Mouse (Mus musculus) liver, embryonic 16.5 days (tissue): Measurements from ENCODE around the gene Nmbr. TPM values are rescaled to one million over a fixed set of nuclear protein-coding genes. Genes with fewer than 3 reads are reported as not detected.
A peak's percentile ranks its signal among the peaks of the same experiment; 100 is the strongest.

Source experiments
- ATAC-seq: fragments of 200-750 bp; cut with Nextera tagmentation; 2 replicates; pipeline ENCODE4 v1.8.0; 2017; ENCODE audit warnings: low read depth, mild to moderate bottlenecking, moderate number of reproducible peaks, moderate library complexity
- H3K27ac ChIP-seq: fragments of 300-500 bp; sonication (generic); 2 replicates; pipeline ENCODE4 v1.5.1; 2014; ENCODE audit warnings: mild to moderate bottlenecking, low read length
- H3K27me3 ChIP-seq: fragments of 300-500 bp; sonication (generic); 2 replicates; pipeline ENCODE4 v1.6.1; 2014; ENCODE audit warnings: low read depth, low read length, mixed read lengths; ENCODE audit not compliant: control insufficient read depth, insufficient read depth
- H3K36me3 ChIP-seq: fragments of 300-500 bp; sonication (generic); 2 replicates; pipeline ENCODE4 v1.6.1; 2014; ENCODE audit warnings: mild to moderate bottlenecking; ENCODE audit not compliant: control insufficient read depth, insufficient read depth
- H3K4me1 ChIP-seq: fragments of 300-500 bp; sonication (generic); 2 replicates; pipeline ENCODE4 v1.6.1; 2014; ENCODE audit warnings: low read depth, low read length, mixed read lengths; ENCODE audit not compliant: control insufficient read depth
- H3K4me2 ChIP-seq: fragments of 300-500 bp; sonication (generic); 2 replicates; pipeline ENCODE4 v1.6.1; 2014; ENCODE audit warnings: low read depth, low read length, mixed read lengths
- H3K4me3 ChIP-seq: fragments of 300-500 bp; sonication (generic); 2 replicates; pipeline ENCODE4 v1.5.1; 2014; ENCODE audit warnings: low read depth, mild to moderate bottlenecking, low read length
- H3K9ac ChIP-seq: fragments of 300-500 bp; sonication (generic); 2 replicates; pipeline ENCODE4 v1.6.1; 2014; ENCODE audit warnings: low read depth, low read length
- H3K9me3 ChIP-seq: fragments of 300-500 bp; sonication (generic); replicated peaks from 2 replicates; pipeline ENCODE4 v1.6.1; 2016; ENCODE audit warnings: low read length; ENCODE audit not compliant: control insufficient read depth
- WGBS: fragments of 180-500 bp; shearing (Covaris S2); extraction: QIAGEN DNeasy Blood & Tissue Kit; methylation state at CpG from one replicate; pipeline ENCODE4 v1.1.7; 2014; ENCODE audit not compliant: insufficient replicate concordance; 5-methylcytosine and 5-hydroxymethylcytosine counted together
- polyA plus RNA-seq: library from polyadenylated mRNA; unstranded; fragments of >200 nt; fragmentation: Nextera tagmentation; extraction: Ambion mirVana; gene quantifications from 2 replicates; pipeline ENCODE4 v1.2.1, GENCODE M21; 2015

The Nmbr gene
- polyA plus RNA-seq, 1 experiment from 2014 or later: not detected

- H3K27ac ChIP-seq: no peak within 1 kb of the TSS
- H3K4me2 ChIP-seq: no peak within 1 kb of the TSS
- 47% methylated on average over 3 of the region's 3 CpGs for WGBS
- no peaks in the 10 kb centered on the region for H3K4me1 ChIP-seq
- H3K27me3 ChIP-seq: no peaks in the 10 kb centered on the region
- H3K9me3 ChIP-seq: no peaks in the 10 kb centered on the region
- no peak within 1 kb of the TSS for H3K4me3 ChIP-seq
- no peaks in the 10 kb centered on the region for H3K36me3 ChIP-seq
- ATAC-seq: no peak
- H3K9ac ChIP-seq: no peak within 1 kb of the TSS
Observed at GRCm38 (mm10) chr10:14718114-14718513, 12.7 kb downstream of the Nmbr start, which contains the start of gene Gje1. TSS of gene Gje1 (minus strand) at chr10:14718214.

- no peak overlapping the region for H3K27ac ChIP-seq
- H3K9me3 ChIP-seq: no peaks in the 10 kb centered on the region
- no peaks in the 10 kb centered on the region for H3K36me3 ChIP-seq
- H3K27me3 ChIP-seq: no peaks in the 10 kb centered on the region
- ATAC-seq: no peak
- H3K4me1 ChIP-seq: no peaks in the 10 kb centered on the region
- 57% methylated on average over 9 of the region's 9 CpGs for WGBS
- no peak overlapping the region for H3K4me2 ChIP-seq
- H3K4me3 ChIP-seq: no peak overlapping the region
- H3K9ac ChIP-seq: no peak overlapping the region
Observed at GRCm38 (mm10) chr10:14725671-14726070, 20.3 kb downstream of the Nmbr start.

GRCm38 (mm10) chr10:14734285-14734684 is 28.9 kb downstream of the Nmbr start:
- Histone ChIP-seq H3K4me2 (no peak overlapping the region), H3K4me1 (no peaks in the 10 kb centered on the region), H3K36me3 (no peaks in the 10 kb centered on the region), H3K27ac (no peak overlapping the region), H3K4me3 (no peak overlapping the region), H3K9ac (no peak overlapping the region), H3K27me3 (no peaks in the 10 kb centered on the region), H3K9me3 (no peaks in the 10 kb centered on the region)
- 7% methylated on average over 2 of the region's 2 CpGs for WGBS
- no peak for ATAC-seq

GRCm38 (mm10) chr10:14759665-14760558 is 54.5 kb downstream of the Nmbr start:
- WGBS: 3% methylated on average over 35 of the region's 35 CpGs
- Histone ChIP-seq H3K9ac (no peak overlapping the region), H3K4me2 (no peak overlapping the region), H3K36me3 (no peaks in the 10 kb centered on the region), H3K4me3 (peak overlapping the region; percentile 5; the same call in 1 of the 2 replicates), H3K27me3 (peaks cover 6% of the 10 kb centered on the region), H3K9me3 (no peaks in the 10 kb centered on the region), H3K4me1 (no peaks in the 10 kb centered on the region), H3K27ac (no peak overlapping the region)
- no peak for ATAC-seq

DNA sequence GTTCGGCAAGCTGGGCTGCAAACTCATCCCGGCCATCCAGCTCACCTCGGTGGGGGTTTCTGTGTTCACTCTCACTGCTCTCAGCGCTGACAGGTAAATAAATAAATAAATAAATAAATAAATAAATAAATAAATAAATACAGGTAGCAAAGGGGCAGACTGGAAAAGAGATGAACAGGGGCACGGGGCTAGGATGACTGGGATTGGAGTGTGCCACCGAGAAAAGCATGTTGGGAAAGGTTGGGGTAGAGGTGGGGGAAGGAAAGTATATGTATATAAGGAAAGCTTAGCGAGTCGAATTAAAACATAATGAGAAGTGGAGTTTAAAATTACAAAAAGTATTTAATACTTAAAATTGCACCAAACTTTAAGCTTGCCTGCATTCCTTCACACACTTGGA is 55.2 kb downstream of the Nmbr start:
- 18% methylated on average over 8 of the region's 8 CpGs for WGBS
- ATAC-seq: no peak
- H3K27ac ChIP-seq: no peak overlapping the region
- no peaks in the 10 kb centered on the region for H3K9me3 ChIP-seq
- no peak overlapping the region for H3K4me3 ChIP-seq
- no peaks in the 10 kb centered on the region for H3K4me1 ChIP-seq
- peaks cover 6% of the 10 kb centered on the region for H3K27me3 ChIP-seq
- H3K36me3 ChIP-seq: no peaks in the 10 kb centered on the region
- no peak overlapping the region for H3K9ac ChIP-seq
- no peak overlapping the region for H3K4me2 ChIP-seq

GRCm38 (mm10) chr10:14770227-14770910 is 65.0 kb downstream of the Nmbr start:
- 71% methylated on average over 10 of the region's 10 CpGs for WGBS
- no peaks in the 10 kb centered on the region for H3K9me3 ChIP-seq
- no peak overlapping the region for H3K27ac ChIP-seq
- ATAC-seq: no peak
- H3K36me3 ChIP-seq: no peaks in the 10 kb centered on the region
- no peak overlapping the region for H3K9ac ChIP-seq
- H3K4me3 ChIP-seq: no peak overlapping the region
- no peak overlapping the region for H3K4me2 ChIP-seq
- no peaks in the 10 kb centered on the region for H3K27me3 ChIP-seq
- no peaks in the 10 kb centered on the region for H3K4me1 ChIP-seq

DNA sequence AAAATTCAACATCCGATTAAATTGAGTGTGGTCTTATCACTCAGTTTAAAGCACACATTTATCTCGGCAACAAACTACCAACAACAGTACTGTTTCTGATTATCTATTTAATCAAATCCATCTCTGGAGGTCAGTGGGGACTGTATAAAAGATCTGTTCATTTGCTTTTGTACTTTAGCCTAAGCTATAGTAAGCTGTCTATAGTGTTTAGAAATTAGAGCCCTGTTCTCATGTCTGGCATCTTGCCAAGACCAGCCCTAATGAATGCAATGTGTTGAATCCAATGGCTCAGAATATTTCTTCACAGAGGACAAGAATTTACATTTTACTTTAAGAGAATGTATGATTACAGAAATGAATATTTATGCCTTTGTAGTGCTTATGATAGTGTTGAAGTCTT is 69.1 kb downstream of the Nmbr start:
- 64% methylated on average over 2 of the region's 2 CpGs for whole genome bisulfite sequencing
- no peak for ATAC-seq
- no peak overlapping the region for H3K4me2 ChIP-seq
- no peaks in the 10 kb centered on the region for H3K36me3 ChIP-seq
- no peaks in the 10 kb centered on the region for H3K9me3 ChIP-seq
- no peak overlapping the region for H3K9ac ChIP-seq
- H3K4me3 ChIP-seq: no peak overlapping the region
- H3K27me3 ChIP-seq: no peaks in the 10 kb centered on the region
- no peaks in the 10 kb centered on the region for H3K4me1 ChIP-seq
- no peak overlapping the region for H3K27ac ChIP-seq

DNA sequence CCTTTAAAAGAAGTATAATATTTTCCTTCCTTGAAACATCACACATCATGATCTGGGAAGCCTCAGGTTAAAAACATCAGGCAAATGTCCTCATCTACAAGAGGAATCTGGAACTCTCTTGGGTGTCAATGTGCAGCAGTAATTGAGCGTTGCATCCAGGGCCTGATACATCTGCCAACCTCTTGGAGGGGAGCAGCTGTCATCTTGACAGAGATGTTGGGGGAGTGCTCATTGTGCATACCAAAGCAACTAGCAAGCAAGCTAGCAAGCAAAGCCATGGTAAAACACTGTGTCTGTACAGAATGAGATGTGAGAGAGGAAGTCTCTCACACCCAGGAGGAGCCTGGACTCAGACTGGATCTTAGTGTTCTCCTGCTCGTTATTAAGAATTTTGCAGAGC is 84.6 kb downstream of the Nmbr start:
- Histone ChIP-seq H3K27ac (no peak overlapping the region), H3K4me3 (no peak overlapping the region), H3K27me3 (no peaks in the 10 kb centered on the region), H3K36me3 (no peaks in the 10 kb centered on the region), H3K9me3 (no peaks in the 10 kb centered on the region), H3K4me2 (no peak overlapping the region), H3K9ac (no peak overlapping the region), H3K4me1 (no peaks in the 10 kb centered on the region)
- 49% methylated on average over 2 of the region's 2 CpGs for WGBS
- ATAC-seq: no peak

DNA sequence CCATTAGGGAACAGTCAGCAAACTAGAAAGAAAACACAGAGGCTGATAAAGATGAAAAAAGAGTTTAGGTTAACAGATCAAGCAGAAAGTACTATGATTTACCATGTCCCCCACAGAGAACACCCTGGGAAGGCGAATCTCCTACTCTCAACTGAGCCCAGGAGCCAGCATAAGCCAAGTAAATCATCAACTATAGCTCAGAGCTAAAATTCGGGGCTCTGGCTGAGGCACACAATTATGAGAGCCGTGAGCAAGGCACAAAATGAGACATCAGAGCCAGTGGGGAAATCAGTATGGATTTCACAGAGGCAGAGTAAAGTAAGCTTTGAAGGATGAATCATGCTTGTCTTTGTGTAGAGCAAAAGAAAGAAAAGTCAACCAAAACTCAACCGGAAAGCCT is 111.6 kb downstream of the Nmbr start:
- no peaks in the 10 kb centered on the region for H3K4me1 ChIP-seq
- H3K9me3 ChIP-seq: no peaks in the 10 kb centered on the region
- no peak overlapping the region for H3K9ac ChIP-seq
- no peak overlapping the region for H3K4me2 ChIP-seq
- ATAC-seq: no peak
- H3K4me3 ChIP-seq: no peak overlapping the region
- no peaks in the 10 kb centered on the region for H3K27me3 ChIP-seq
- WGBS: 46% methylated on average over 4 of the region's 4 CpGs
- no peaks in the 10 kb centered on the region for H3K36me3 ChIP-seq
- H3K27ac ChIP-seq: no peak overlapping the region
